Mouse (Mus musculus) heart, postnatal 0 days (tissue): ENCODE results near the gene Trim63. TPM values are rescaled to one million over a fixed set of nuclear protein-coding genes. Genes with fewer than 3 reads are reported as not detected.
A peak's percentile ranks its signal among the peaks of the same experiment; 100 is the strongest.
"Not testable (repeated sequence)": the region's sequence is repeated elsewhere in the genome, so short reads cannot be mapped to it uniquely, and the experiment has no call there.

ENCODE experiments used
- ATAC-seq: fragments of 200-750 bp; cut with Nextera tagmentation; 2 replicates; pipeline ENCODE4 v1.8.0; 2017; ENCODE audit warnings: low read depth, moderate number of reproducible peaks, moderate library complexity; ENCODE audit not compliant: insufficient read depth
- DNase-seq: peaks from one replicate; pipeline ENCODE4 v3.0.0-alpha.2; 2016; ENCODE audit warnings: low spot score
- H3K27ac ChIP-seq: fragments of 300-500 bp; sonication (generic); 2 replicates; pipeline ENCODE4 v1.5.1; 2014; ENCODE audit warnings: low read depth, mild to moderate bottlenecking
- H3K27me3 ChIP-seq: fragments of 300-500 bp; sonication (generic); 2 replicates; pipeline ENCODE4 v1.6.1; 2014; ENCODE audit warnings: low read length, mixed read lengths; ENCODE audit not compliant: control insufficient read depth, insufficient read depth
- H3K36me3 ChIP-seq: fragments of 300-500 bp; sonication (generic); replicated peaks from 2 replicates; pipeline ENCODE4 v1.6.1; 2014; ENCODE audit warnings: low read length, mixed read lengths; ENCODE audit not compliant: control insufficient read depth, insufficient read depth
- H3K4me1 ChIP-seq: fragments of 300-500 bp; sonication (generic); 2 replicates; pipeline ENCODE4 v1.6.1; 2014; ENCODE audit warnings: antibody characterized with exemption; ENCODE audit not compliant: control insufficient read depth, insufficient read depth
- H3K4me2 ChIP-seq: fragments of 300-500 bp; sonication (generic); 2 replicates; pipeline ENCODE4 v1.6.1; 2014; ENCODE audit warnings: low read depth, mild to moderate bottlenecking, low read length, moderate library complexity
- H3K4me3 ChIP-seq: fragments of 300-500 bp; sonication (generic); 2 replicates; pipeline ENCODE4 v1.5.1; 2014; ENCODE audit warnings: low read depth, low read length
- H3K9ac ChIP-seq: fragments of 300-500 bp; sonication (generic); replicated peaks from 2 replicates; pipeline ENCODE4 v1.6.1; 2014; ENCODE audit warnings: low read depth, low read length, mixed read lengths
- H3K9me3 ChIP-seq: fragments of 300-500 bp; sonication (generic); replicated peaks from 2 replicates; pipeline ENCODE4 v1.6.1; 2016; ENCODE audit warnings: low read length; ENCODE audit not compliant: control insufficient read depth
- CTCF ChIP-seq: IDR thresholded peaks from 2 replicates; pipeline ENCODE4 v1.5.1; 2016; ENCODE audit warnings: antibody characterized with exemption, control low read depth, low read depth
- EP300 ChIP-seq: IDR thresholded peaks from 2 replicates; pipeline ENCODE4 v1.6.1; 2016; ENCODE audit warnings: antibody characterized with exemption, low read depth
- WGBS: fragments of 180-500 bp; shearing (Covaris S2); extraction: QIAGEN DNeasy Blood & Tissue Kit; methylation state at CpG from one replicate; pipeline ENCODE4 v1.1.7; 2014; 5-methylcytosine and 5-hydroxymethylcytosine counted together
- polyA plus RNA-seq: library from polyadenylated mRNA; unstranded; fragments of >200 nt; fragmentation: Nextera tagmentation; extraction: Ambion mirVana; gene quantifications from 2 replicates; pipeline ENCODE4 v1.2.1, GENCODE M21; 2015
- total RNA-seq: library from RNA; depleted of rRNA; stranded (reverse); fragments of >200 nt; gene quantifications from 2 replicates; pipeline ENCODE4 v1.2.3, GENCODE M21; 2014; ENCODE audit warnings: low replicate concordance

Gene Trim63
- total and polyA plus RNA-seq, 2 experiments from 2014 or later = 170 to 281 TPM

GRCm38 (mm10) chr4:134330281-134330680, 15.4 kb downstream of the Trim63 start:
- ATAC-seq = peak; percentile 51

GRCm38 (mm10) chr4:134341231-134341630, 26.3 kb downstream of the Trim63 start:
- H3K4me3 ChIP-seq, H3K27ac ChIP-seq, H3K36me3 ChIP-seq, H3K4me1 ChIP-seq, H3K9me3 ChIP-seq, H3K9ac ChIP-seq, H3K4me2 ChIP-seq, DNase-seq, ATAC-seq: not testable (repeated sequence)
- H3K27me3 ChIP-seq = peaks cover 30% of the 10 kb centered on the region
- 73% methylated on average over 6 of the region's 6 CpGs for WGBS

More at GRCm38 (mm10) chr4:134330281-134330680, 15.4 kb downstream of the Trim63 start:
- peak; percentile 16 for DNase-seq
- no peaks in the 10 kb centered on the region for H3K4me1 ChIP-seq
- no peak overlapping the region for H3K4me3 ChIP-seq
- H3K27ac ChIP-seq = peak overlapping the region; percentile 39; the same call in 1 of the 2 replicates
- TF ChIP-seq EP300 = no peak
- TF ChIP-seq CTCF = no peak
- no peak overlapping the region for H3K9ac ChIP-seq
- no peaks in the 10 kb centered on the region for H3K27me3 ChIP-seq
- H3K36me3 ChIP-seq = peaks cover 41% of the 10 kb centered on the region
- WGBS = 47% methylated on average over 5 of the region's 5 CpGs
- no peaks in the 10 kb centered on the region for H3K9me3 ChIP-seq
- H3K4me2 ChIP-seq = no peak overlapping the region

- no peaks in the 10 kb centered on the region for H3K36me3 ChIP-seq
- H3K4me1 ChIP-seq = 0 out of 2 replicates have a peak, but pooled peaks cover 6% of the 10 kb centered on the region
- no peaks in the 10 kb centered on the region for H3K9me3 ChIP-seq
- no peak overlapping the region for H3K4me3 ChIP-seq
- H3K27me3 ChIP-seq = peaks cover 30% of the 10 kb centered on the region
- H3K4me2 ChIP-seq = no peak overlapping the region
- ATAC-seq (no peak), DNase-seq (no peak)
- TF ChIP-seq EP300 (no peak), CTCF (no peak)
- no peak overlapping the region for H3K9ac ChIP-seq
- WGBS = 33% methylated on average over 11 of the region's 11 CpGs
- H3K27ac ChIP-seq = no peak overlapping the region
These were observed 27.4 kb downstream of the Trim63 start for GRCm38 (mm10) chr4:134342213-134342779.

GRCm38 (mm10) chr4:134343071-134344031, 28.4 kb downstream of the Trim63 start, which contains the start of gene Slc30a2:
TSS of gene Slc30a2 (plus strand) at chr4:134343181.
- no peaks in the 10 kb centered on the region for H3K36me3 ChIP-seq
- H3K27ac ChIP-seq = no peak within 1 kb of the TSS
- WGBS = 6% methylated on average over 61 of the region's 61 CpGs
- ATAC-seq (no peak), DNase-seq (no peak)
- peak within 1 kb of the TSS; percentile 21 for H3K4me3 ChIP-seq
- TF ChIP-seq CTCF (no peak), EP300 (no peak)
- peak within 1 kb of the TSS; percentile 49 for H3K4me2 ChIP-seq
- 0 out of 2 replicates have a peak within 1 kb of the TSS, but pooled peaks have one; percentile 14 for H3K9ac ChIP-seq
- H3K9me3 ChIP-seq = no peaks in the 10 kb centered on the region
- H3K4me1 ChIP-seq = peaks cover 6% of the 10 kb centered on the region; the same call in 1 of the 2 replicates
- H3K27me3 ChIP-seq = peaks cover 30% of the 10 kb centered on the region

- peaks cover 30% of the 10 kb centered on the region for H3K27me3 ChIP-seq
- WGBS = 62% methylated on average over 3 of the region's 3 CpGs
- TF ChIP-seq CTCF (no peak), EP300 (no peak)
- no peak overlapping the region for H3K4me2 ChIP-seq
- no peak overlapping the region for H3K27ac ChIP-seq
- ATAC-seq (no peak), DNase-seq (no peak)
- H3K9me3 ChIP-seq = no peaks in the 10 kb centered on the region
- H3K9ac ChIP-seq = no peak overlapping the region
- no peak overlapping the region for H3K4me3 ChIP-seq
- H3K36me3 ChIP-seq = no peaks in the 10 kb centered on the region
- peaks cover 6% of the 10 kb centered on the region; the same call in 1 of the 2 replicates for H3K4me1 ChIP-seq
These were observed 29.7 kb downstream of the Trim63 start for GRCm38 (mm10) chr4:134344620-134345019.
